Mouse (Mus musculus) hindlimb bud, embryonic 11.5 days (tissue): ENCODE data around the gene Ifrd2.

ENCODE experiments used
- DNase-seq: peaks from one replicate; pipeline ENCODE4 v3.0.0-alpha.2; 2012; ENCODE audit warnings: low read depth, low spot score; ENCODE audit errors: extremely low spot score

Ifrd2 gene

DNA sequence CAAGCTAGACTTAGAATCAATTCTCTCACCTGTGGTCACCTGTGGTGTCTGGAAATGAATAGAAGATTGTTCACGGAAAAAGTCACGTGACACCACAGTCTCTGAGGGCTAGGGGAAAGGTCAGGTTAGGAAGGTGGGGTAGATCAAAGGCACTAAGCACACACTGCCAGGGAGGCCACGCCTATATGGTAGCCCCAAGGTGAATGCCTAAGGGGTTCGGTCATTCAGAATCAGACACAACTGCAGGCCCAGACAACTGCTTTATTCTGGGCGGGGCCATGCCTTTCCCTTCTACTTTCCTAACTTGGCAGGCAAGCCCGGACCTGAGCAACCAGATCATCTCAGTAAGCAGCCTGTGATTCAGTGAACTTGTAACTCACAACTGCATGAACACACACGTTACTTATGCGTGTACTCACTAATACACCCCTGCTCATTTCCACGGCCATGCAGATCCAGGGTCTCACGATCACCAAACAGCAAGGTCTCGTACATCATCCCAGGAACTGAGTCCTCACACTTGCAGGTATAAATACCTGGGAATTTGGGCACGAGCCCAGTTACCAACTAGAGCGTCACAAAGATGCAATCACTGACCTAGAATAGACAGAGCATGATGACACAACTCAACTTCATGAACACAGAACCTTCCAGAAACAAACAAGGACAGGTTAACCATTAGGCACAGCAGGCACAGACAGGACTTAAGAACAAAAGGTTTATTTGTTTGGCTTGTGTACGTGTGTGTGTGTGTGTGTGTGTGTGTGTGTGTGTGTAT is 11.7 kb upstream of the Ifrd2 start:
- no peak for DNase-seq

DNA sequence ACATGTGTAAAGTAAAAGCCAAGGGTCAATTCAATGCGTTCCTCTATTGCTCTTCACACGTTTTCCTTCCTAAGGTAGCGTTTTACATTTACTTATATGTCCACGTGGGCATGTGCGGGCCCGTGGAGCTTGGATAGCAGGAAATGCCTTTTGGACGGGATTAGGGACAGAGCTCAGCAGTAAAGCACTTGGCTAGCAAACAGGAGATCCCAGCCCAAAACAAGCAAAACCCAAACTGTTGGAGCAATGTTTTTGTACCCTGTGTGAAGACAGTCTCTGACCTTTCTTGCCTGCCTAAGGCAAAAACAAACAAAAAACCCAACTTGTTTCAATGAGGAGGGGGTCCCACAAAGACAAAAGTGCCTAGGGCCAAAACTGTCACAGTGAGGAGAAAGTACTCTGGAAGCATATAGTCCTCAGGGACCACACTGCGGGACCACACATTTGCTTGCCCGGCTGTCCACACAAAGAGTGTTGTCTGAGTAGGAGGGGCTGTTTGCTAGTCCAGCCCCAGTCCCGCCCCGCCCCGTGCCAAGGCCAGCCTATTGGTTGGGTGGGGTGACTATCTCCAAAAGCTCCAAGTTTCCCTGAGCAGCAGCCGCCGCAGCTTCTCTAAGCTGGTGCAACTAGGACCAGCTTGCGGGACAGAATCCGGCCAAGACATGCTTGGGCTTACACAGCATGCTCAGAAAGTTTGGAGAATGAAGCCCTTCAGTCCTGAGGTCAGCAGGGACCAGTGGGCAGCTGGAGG is 10.9 kb upstream of the Ifrd2 start, which contains the start of gene Hyal1:
Hyal1 (plus strand) TSS at position 571 of the 751 bp plus-strand sequence.
- no peak for DNase-seq

DNA sequence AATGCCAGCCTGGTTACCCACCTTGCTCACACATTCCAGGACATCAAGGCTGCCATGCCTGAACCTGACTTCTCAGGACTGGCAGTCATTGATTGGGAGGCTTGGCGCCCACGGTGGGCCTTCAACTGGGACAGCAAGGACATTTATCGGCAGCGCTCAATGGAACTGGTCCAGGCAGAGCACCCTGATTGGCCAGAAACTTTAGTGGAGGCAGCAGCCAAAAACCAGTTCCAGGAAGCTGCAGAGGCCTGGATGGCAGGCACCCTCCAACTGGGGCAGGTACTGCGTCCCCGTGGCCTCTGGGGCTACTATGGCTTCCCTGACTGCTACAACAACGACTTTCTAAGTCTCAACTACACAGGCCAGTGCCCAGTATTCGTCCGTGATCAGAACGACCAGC is 9.6 kb upstream of the Ifrd2 start:
- DNase-seq: no peak

DNA sequence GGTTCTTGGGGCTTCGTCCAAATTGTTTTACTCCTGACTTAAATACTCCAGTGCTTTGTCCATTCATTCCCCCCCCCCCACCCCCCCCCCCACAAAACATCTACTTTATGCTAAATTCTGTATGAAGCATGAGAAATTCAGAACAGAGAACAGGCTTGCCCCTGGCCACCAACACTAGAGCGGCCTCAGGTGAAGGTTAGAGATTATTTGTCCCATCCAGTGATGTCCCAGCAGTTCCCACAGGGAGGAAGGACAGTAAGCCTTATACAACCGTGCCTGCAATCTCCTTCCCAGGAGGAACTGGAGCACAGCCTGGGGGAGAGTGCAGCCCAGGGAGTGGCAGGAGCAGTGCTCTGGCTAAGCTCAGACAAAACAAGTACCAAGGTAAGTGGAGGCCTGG is 8.9 kb upstream of the Ifrd2 start, which contains the start of gene Naa80:
Naa80 (plus strand) TSS at position 301 of the 400 bp plus-strand sequence.
- DNase-seq: no peak

GRCm38 (mm10) chr9:107579023-107579900 is 8.2 kb upstream of the Ifrd2 start:
- no peak for DNase-seq

DNA sequence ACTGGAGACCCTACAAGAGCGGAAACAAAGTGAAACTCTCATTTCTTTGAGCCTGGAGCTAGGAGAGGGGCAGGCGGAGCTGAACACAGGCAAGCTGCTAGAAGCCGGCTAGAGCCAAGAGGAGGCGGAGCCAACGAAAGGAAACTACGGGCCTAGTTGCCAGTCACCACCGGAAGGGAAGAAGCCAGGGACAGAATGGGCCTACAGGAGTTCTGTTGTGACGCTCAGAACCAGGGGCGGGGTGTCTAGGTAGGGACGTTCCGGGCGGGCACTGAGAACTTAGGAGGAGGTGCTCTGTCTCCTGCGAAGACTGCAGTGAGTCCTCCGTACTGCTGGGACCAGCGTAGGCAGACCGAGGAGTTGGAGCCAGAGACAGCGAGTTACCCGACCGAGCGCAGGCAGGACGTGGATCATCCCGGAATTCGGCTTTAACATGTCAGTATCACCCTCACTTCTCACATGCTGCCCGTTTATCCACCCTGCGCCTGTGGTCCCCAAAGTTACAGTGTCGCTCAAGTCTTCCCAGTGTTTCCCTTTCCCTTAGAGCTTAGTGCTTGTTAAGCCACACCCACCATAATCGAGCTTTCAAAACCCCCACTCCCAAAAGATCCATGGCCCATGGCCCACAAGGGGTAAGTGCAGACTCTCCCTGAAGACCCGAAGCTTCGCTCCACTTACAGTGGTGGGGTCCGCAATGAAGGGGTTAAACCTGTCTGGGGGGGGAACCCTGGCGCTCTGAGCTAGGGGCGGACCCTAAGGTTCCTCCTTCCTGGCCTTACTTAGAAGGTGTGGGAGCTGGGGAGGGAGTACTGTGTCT is 6.7 kb upstream of the Ifrd2 start, which contains the start of gene Hyal3:
Hyal3 (plus strand) TSS at position 318 of the 817 bp plus-strand sequence.
- DNase-seq: no peak

DNA sequence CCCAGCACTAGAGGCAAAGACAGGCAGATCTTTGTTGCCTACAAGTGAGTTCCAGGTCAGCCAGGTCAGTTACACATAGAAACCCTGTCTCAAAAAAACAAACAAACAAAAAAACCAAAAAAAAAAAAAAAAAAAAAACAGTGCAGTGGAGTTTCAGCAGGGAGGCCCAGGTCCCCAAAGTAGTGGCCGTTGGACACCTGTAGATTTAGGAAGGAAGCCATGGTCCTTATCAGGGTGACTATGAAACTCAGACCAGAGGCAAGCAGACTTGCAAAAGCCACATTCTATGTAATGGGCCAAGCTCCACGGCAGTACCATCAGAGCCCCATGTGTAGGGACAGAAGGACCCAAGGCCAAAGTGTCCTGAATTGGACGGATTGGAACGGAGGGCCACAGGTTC is 5.9 kb upstream of the Ifrd2 start:
- DNase-seq: no peak

DNA sequence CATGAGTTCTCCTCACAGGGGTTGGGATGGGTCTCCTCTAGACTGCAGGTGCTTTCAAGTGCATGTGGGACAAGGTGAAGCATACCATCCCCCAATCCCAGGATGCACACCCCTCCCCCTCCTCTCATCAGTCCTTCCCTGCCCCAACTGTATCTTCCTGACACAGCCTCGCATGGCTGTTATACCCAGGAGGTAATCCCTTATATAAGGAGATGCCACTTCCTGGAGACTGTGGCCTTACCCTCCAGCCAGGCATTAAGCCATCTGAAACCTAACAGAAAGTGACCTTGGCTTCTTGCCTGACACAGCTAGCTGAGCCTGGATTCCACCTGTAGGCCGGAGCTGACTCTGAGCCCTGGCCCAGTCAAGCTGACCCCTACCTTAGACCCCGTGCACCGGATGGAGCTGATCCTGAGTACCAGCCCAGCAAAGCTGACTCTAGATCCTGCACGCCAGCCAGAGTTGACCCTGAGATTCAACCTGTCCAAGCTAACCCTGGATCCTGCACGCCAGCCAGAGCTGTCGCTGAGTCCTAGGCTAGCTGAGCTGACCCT is 4.9 kb upstream of the Ifrd2 start:
- no peak for DNase-seq

- no peak for DNase-seq
Observed at GRCm38 (mm10) chr9:107583174-107583573, 4.3 kb upstream of the Ifrd2 start.

- DNase-seq: no peak
Observed at GRCm38 (mm10) chr9:107586504-107586903, 938 bp upstream of the Ifrd2 start.

- DNase-seq: no peak
Observed at GRCm38 (mm10) chr9:107587833-107588639, 594 bp downstream of the Ifrd2 start.

DNA sequence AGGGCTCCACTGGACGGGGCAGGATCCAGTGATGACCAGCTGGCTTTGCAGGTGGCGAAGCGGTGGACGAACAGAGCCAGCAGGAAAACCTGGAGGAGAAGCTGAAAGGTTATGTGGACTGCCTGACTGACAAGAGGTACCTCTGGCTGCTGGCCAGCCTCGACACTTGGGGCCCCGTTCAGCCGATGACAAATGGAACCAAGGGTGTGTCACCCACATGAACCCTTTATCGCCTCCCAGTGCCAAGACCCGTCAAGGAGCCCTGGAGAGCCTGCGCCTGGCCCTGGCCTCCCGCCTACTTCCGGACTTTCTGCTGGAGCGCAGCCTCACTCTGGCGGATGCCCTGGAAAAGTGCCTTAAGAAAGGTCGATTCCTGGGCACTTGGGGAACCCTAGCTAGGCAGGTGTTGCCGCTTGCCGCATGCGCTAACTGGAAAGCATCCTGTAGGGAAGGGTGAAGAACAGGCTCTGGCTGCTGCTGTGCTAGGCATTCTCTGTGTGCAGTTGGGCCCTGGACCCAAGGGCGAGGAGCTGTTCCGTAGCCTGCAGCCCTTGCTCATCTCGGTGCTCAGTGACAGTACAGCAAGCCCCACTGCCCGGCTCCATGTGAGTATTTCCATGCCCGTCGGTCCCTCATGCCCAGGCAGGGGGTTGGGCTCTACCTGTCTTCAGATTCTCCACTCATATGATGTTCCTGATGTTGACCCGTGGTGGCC is 2.8 kb downstream of the Ifrd2 start:
- no peak for DNase-seq

- DNase-seq: no peak
Observed at GRCm38 (mm10) chr9:107590773-107591060, 3.3 kb downstream of the Ifrd2 start.

- no peak for DNase-seq
Observed at GRCm38 (mm10) chr9:107593101-107593976, 5.9 kb downstream of the Ifrd2 start.

DNA sequence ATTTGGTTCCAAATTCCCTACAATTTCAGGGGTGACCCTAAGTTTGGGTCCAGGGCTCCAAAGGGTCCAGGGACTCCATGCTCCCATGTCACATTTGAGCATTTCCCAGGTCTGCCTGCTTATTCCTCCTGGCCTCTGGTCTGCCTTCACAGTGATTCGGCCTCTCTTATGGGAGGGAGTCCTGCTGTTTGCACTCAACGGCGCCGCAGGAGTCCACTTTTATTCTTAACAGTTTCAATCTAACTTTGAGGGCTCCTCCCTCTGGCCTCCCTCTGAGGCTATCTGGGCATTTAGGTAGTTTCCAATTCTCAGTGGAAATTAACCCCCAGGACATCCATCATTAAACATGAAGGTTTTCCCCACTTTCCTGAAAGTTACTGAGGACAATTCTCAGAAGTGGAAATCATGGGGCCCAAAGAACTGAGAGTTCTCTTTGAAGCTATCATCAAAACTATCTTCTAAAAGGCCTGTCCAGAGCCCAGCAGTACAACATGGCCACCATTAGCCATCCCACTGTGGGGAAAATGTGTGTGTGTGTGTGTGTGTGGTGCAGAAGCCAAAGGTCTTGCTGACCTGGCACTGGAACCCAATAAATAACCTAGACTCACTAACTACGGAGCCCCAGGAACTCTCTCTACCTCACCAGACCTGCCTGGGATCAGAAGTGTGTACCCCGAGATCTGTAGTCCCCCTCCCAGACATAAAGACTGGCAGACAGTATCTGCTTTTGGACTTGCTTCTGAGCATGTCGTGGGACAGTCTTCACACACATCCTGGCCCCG is 7.0 kb downstream of the Ifrd2 start:
- no peak for DNase-seq

- no peak for DNase-seq
Observed at GRCm38 (mm10) chr9:107596619-107597569, 9.5 kb downstream of the Ifrd2 start.
